Mouse (Mus musculus) heart, embryonic 14.5 days (tissue): ENCODE measurements around the gene Tas1r1. TPM values are rescaled to one million over a fixed set of nuclear protein-coding genes. Genes with fewer than 3 reads are reported as not detected.

Experiments
- ATAC-seq: fragments of 200-750 bp; cut with Nextera tagmentation; 2 replicates; pipeline ENCODE4 v1.8.0; 2017; ENCODE audit warnings: low read depth, moderate TSS enrichment; ENCODE audit not compliant: insufficient number of reproducible peaks, insufficient read depth, low FRiP score
- H3K27ac ChIP-seq, 2 experiments: fragments of 200-500 bp in 1 of 2; fragments of 300-500 bp in 1 of 2; sonication (generic) in 1 of 2; replicated peaks in 1 of 2; 2 replicates each; pipeline ENCODE4 v1.5.1; 2012 to 2014; ENCODE audit warnings: low read depth in 2 of 2, low read length in 2 of 2, control low read depth in 1 of 2, mild to moderate bottlenecking in 1 of 2, mixed read lengths in 1 of 2; ENCODE audit not compliant: control insufficient read depth in 1 of 2, insufficient read depth in 1 of 2
- H3K27me3 ChIP-seq: fragments of 300-500 bp; sonication (generic); 2 replicates; pipeline ENCODE4 v1.6.1; 2014; ENCODE audit warnings: mild to moderate bottlenecking, low read length, control low read depth; ENCODE audit not compliant: control insufficient read depth, insufficient read depth
- H3K36me3 ChIP-seq: fragments of 300-500 bp; sonication (generic); 2 replicates; pipeline ENCODE4 v1.6.1; 2014; ENCODE audit warnings: mild to moderate bottlenecking, control low read depth, low read length, mixed read lengths; ENCODE audit not compliant: control insufficient read depth, insufficient read depth
- H3K4me1 ChIP-seq, 2 experiments: fragments of 200-500 bp in 1 of 2; fragments of 300-500 bp in 1 of 2; sonication (generic) in 1 of 2; 2 replicates each; pipeline ENCODE4 v1.6.1; 2012 to 2014; ENCODE audit warnings: low read length in 2 of 2, control low read depth in 1 of 2, mixed read lengths in 1 of 2; ENCODE audit not compliant: control insufficient read depth in 2 of 2, insufficient read depth in 2 of 2
- H3K4me2 ChIP-seq: fragments of 300-500 bp; sonication (generic); 2 replicates; pipeline ENCODE4 v1.6.1; 2014; ENCODE audit warnings: mild to moderate bottlenecking, low read length
- H3K4me3 ChIP-seq, 2 experiments: fragments of 200-500 bp in 1 of 2; fragments of 300-500 bp in 1 of 2; sonication (generic) in 1 of 2; 2 replicates each; pipeline ENCODE4 v1.5.1; 2012 to 2014; ENCODE audit warnings: low read length in 2 of 2, mild to moderate bottlenecking in 2 of 2, control low read depth in 1 of 2, low read depth in 1 of 2, moderate library complexity in 1 of 2; ENCODE audit not compliant: control insufficient read depth in 1 of 2, insufficient read depth in 1 of 2
- H3K9ac ChIP-seq: fragments of 300-500 bp; sonication (generic); 2 replicates; pipeline ENCODE4 v1.6.1; 2014; ENCODE audit warnings: mild to moderate bottlenecking, low read length
- H3K9me3 ChIP-seq: fragments of 300-500 bp; sonication (generic); 2 replicates; pipeline ENCODE4 v1.6.1; 2016; ENCODE audit warnings: low read length, control low read depth; ENCODE audit not compliant: control insufficient read depth
- WGBS: fragments of 180-500 bp; shearing (Covaris S2); extraction: QIAGEN DNeasy Blood & Tissue Kit; methylation state at CpG from one replicate; pipeline ENCODE4 v1.1.7; 2014; 5-methylcytosine and 5-hydroxymethylcytosine counted together
- polyA plus RNA-seq: library from polyadenylated mRNA; unstranded; fragments of >200 nt; fragmentation: Nextera tagmentation; extraction: Ambion mirVana; gene quantifications from 2 replicates; pipeline ENCODE4 v1.2.1, GENCODE M21; 2014

The Tas1r1 gene
- polyA plus RNA-seq, 1 experiment from 2014 or later, result 0.09 TPM

DNA sequence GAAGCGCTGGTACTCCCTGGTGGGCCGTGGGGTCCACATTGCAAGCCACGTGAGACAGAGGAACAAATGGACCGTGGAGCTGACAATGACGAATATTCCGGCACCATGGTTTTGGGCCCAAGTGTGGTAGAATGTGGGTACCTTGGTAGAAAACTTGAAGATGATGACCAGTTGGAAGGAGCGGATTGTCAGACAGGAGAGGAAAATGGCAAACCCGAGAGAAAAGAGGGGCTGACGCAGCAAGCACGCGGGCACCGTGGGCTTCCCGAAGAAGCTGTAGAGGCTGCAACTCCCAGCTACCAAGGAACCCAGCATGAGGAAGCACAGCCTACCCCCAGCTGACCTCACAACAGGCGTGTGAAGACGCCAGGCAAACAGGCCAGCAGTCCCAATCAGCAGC, 9.9 kb downstream of the Tas1r1 start:
- ATAC-seq, result no peak
- H3K4me3 ChIP-seq, result peak overlapping the region in 1 of 2 experiments; percentile 68; a peak in 1 of 4 replicates
- 0 out of 2 replicates have a peak, but pooled peaks cover 4% of the 10 kb centered on the region for H3K27me3 ChIP-seq
- no peak overlapping the region; the same call in 1 of the 2 replicates for H3K9ac ChIP-seq
- H3K4me2 ChIP-seq, result peak overlapping the region; percentile 92
- H3K27ac ChIP-seq, result no peak overlapping the region
- 54% methylated on average over 15 of the region's 15 CpGs for WGBS
- H3K9me3 ChIP-seq, result no peaks in the 10 kb centered on the region
- peaks cover 20% of the 10 kb centered on the region for H3K36me3 ChIP-seq
- H3K4me1 ChIP-seq, result peaks cover 20 to 31% of the 10 kb centered on the region in 2 experiments

DNA sequence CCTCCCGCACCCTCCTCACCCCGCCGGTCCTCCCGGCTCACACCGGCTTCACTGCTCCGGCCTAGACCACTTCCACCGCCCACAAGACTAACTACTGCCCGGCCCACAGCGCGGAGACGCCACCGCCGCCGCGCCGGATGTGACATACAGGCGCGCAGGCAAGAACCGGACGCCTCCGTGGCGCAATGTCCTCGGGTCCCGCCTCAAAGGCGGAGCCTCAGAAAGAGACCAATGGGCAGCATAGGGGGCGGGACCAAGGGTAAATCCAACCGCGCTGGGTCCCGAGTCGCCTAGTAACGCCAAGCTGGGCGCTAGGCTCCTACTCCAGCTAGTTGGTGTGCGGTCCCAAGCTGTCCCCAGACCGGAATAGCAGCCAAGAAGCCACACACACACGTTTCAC, 10.8 kb downstream of the Tas1r1 start, which contains the start of gene Zbtb48:
Zbtb48 (minus strand) TSS at position 148 of the 400 bp plus-strand sequence.
- Histone ChIP-seq H3K27ac (peak within 1 kb of the TSS; percentile 20 to 71), H3K9ac (peak within 1 kb of the TSS; percentile 83), H3K9me3 (no peaks in the 10 kb centered on the region), H3K4me2 (peak within 1 kb of the TSS; percentile 92), H3K4me1 (peaks cover 20 to 31% of the 10 kb centered on the region in 2 experiments), H3K36me3 (peaks cover 29% of the 10 kb centered on the region), H3K4me3 (peak within 1 kb of the TSS; percentile 65 to 68), H3K27me3 (0 out of 2 replicates have a peak, but pooled peaks cover 4% of the 10 kb centered on the region)
- peak; percentile 94 for ATAC-seq
- under 1% methylated on average over 35 of the region's 35 CpGs for WGBS

DNA sequence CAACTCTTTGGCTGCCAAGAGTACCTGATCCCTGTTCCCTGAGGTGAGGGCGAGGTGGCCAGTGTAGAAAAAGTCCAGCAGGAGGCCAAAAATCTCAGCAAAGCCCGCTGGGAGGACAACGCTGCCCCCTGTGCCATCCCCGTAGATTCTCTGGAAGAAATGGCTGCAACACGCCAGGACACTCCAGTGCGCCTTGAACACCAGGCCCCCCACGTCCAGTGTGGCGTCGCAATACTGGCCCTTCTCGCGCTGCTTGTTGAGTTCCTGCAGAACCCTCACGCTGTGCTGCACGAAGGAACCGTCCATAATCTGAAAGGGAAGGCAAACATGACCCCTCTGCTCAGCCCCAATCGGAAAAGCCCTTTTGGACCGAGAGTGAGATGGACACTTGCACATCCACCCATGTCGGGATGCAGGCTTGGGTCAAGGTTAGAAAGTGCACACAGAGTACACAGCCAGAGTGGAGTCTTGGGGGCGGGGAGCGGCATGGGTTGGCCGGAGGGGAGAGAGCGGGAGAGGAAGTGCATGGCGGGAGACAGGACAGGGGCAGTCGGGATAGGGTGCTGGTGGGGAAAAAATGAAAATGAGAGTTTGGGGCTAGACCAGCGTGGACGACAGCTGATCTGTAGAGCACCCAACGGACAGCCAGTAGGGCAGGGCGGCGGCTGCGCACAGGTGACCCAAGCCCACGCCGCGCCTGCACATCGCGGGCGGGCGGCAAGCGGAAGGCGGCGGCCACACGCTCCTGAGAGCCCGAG, 11.4 kb downstream of the Tas1r1 start:
- peaks cover 20 to 31% of the 10 kb centered on the region in 2 experiments for H3K4me1 ChIP-seq
- H3K4me3 ChIP-seq, result peak overlapping the region; percentile 65 to 68
- peak overlapping the region; percentile 83 for H3K9ac ChIP-seq
- no peaks in the 10 kb centered on the region for H3K9me3 ChIP-seq
- H3K27me3 ChIP-seq, result 0 out of 2 replicates have a peak, but pooled peaks cover 4% of the 10 kb centered on the region
- H3K4me2 ChIP-seq, result peak overlapping the region; percentile 92
- ATAC-seq, result peak; percentile 44
- WGBS, result 3% methylated on average over 41 of the region's 41 CpGs
- peaks cover 33% of the 10 kb centered on the region for H3K36me3 ChIP-seq
- peak overlapping the region; percentile 20 to 71; a peak in 3 of 4 replicates for H3K27ac ChIP-seq

DNA sequence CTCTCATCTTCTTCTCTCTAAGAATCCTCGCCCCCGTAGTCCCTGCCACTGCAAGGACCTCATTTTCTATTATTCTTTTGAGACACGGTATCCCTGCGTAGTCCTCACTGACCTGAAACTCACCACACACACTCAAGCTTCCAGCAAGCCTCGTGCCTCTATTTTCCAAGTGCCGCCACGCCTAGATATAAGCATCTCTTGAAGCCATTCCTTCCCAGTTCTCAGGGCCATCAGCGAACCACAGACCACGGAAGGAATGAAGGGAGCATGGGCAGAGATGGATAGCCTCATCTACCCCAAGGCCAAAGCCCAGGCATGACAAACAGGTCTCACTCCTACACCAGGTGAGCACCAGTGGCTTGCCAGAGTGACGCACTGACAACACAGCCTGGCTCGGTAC, 13.8 kb downstream of the Tas1r1 start:
- peaks cover 20 to 31% of the 10 kb centered on the region in 2 experiments for H3K4me1 ChIP-seq
- H3K4me3 ChIP-seq, result no peak overlapping the region
- no peaks in the 10 kb centered on the region for H3K27me3 ChIP-seq
- H3K9ac ChIP-seq, result no peak overlapping the region
- 88% methylated on average over 11 of the region's 11 CpGs for WGBS
- peaks cover 57% of the 10 kb centered on the region for H3K36me3 ChIP-seq
- H3K9me3 ChIP-seq, result no peaks in the 10 kb centered on the region
- ATAC-seq, result no peak
- H3K4me2 ChIP-seq, result no peak overlapping the region
- H3K27ac ChIP-seq, result no peak overlapping the region

DNA sequence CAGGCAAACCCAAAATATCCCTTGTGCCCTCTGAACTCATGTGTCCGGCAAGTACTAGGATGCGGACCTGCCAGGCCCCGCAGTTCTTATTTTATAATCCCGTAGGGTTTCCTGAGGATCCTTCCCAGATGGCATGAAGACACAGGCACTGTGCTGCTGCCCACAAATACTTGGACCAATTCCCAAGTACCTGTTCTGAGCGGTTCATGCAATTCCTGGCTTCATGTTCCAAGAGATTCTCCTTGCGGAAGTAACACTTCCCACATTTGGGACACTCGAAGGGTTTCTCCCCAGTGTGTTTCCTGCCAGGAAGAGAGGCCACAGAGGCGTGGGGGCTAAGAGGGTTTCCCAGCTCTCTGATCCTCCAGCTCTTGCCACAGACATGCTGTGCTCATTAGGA, 15.9 kb downstream of the Tas1r1 start:
- Histone ChIP-seq H3K27me3 (no peaks in the 10 kb centered on the region), H3K9me3 (no peaks in the 10 kb centered on the region), H3K9ac (no peak overlapping the region), H3K4me1 (peaks cover 14 to 21% of the 10 kb centered on the region in 2 experiments), H3K36me3 (peaks cover 76% of the 10 kb centered on the region), H3K4me3 (no peak overlapping the region), H3K4me2 (no peak overlapping the region), H3K27ac (no peak overlapping the region)
- no peak for ATAC-seq
- WGBS, result 88% methylated on average over 8 of the region's 8 CpGs

DNA sequence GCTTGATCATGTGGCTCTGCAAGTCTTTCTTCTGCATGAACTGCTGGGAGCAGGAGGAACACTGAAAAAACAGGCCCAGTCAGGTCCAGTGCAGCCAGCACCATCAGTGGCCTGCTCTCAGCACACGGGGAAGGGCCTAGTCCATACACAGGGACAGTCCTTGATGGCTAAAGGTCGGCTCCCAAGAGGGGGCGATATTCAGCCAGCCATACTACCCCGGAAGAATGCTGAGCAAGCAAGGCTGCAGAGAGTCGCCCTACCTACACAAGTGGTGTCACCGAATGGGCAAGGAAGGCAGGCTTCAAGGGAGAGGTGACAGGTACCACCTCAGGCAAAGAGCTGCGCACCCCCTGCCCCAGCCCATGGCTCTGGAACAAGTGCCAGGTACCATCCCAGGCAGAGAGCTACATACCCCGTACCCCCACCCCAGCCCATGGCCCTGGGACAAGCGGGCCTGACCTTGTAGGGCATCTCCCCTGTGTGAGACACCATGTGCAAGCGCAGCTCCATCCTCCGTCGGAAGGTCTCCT, 16.7 kb downstream of the Tas1r1 start:
- Histone ChIP-seq H3K27ac (no peak overlapping the region), H3K27me3 (no peaks in the 10 kb centered on the region), H3K9ac (no peak overlapping the region), H3K4me3 (no peak overlapping the region), H3K9me3 (no peaks in the 10 kb centered on the region), H3K4me1 (peaks cover 13 to 17% of the 10 kb centered on the region in 2 experiments), H3K36me3 (peaks cover 85% of the 10 kb centered on the region), H3K4me2 (no peak overlapping the region)
- ATAC-seq, result no peak
- 74% methylated on average over 12 of the region's 12 CpGs for WGBS

DNA sequence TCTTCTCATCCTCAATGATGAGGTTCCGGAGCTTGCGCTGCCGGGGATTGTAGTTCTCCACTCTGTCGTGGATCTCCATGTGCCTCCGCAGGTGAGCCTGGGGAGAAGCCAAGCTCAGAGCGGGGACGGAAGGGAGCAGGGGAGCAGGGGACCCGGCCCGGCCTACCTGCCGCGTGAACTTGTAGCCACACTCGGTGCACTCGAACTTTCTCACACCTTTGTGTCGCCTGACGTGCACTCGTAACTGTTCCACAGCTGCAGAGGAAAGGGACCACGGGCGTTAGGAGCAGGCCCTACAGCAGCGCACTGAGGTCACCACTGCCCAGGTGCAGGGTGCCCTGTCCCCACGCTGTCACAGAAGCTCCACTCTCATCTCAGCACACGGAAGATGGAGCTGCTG, 18.3 kb downstream of the Tas1r1 start:
- 90% methylated on average over 21 of the region's 21 CpGs for WGBS
- no peak for ATAC-seq
- Histone ChIP-seq H3K4me3 (no peak overlapping the region), H3K27me3 (no peaks in the 10 kb centered on the region), H3K9me3 (no peaks in the 10 kb centered on the region), H3K4me1 (peaks cover 0 to under 1% of the 10 kb centered on the region in 2 experiments; a peak in 2 of 4 replicates), H3K4me2 (no peak overlapping the region), H3K27ac (no peak overlapping the region), H3K9ac (no peak overlapping the region), H3K36me3 (peaks cover 97% of the 10 kb centered on the region)
